Comparison of ENCODE assay signal across 13 mouse cellular contexts in genomic region chr1:182605330-182606150, GRCm38 (mm10). TPM values are rescaled to one million over a fixed set of nuclear protein-coding genes. Genes with fewer than 3 reads are reported as not detected.
DNase-seq lines count a peak whose midpoint lies in the region; ATAC-seq and TF ChIP-seq lines count a peak whose summit lies in the region.
"Had no signal": no experiment of that assay in that cellular context is flagged by ENCODE, and none has a peak within 500 bp of the region (broad histone marks: within the 10 kb centered on the region; RNA-seq: fewer than 3 reads in every experiment).

No protein-coding gene starts in this region.

- ATAC-seq in kidney, postnatal 0 days (replicated peaks; ENCODE audit: low FRiP score, low read depth): no peak
- ATAC-seq in granulocyte monocyte progenitor cell, adult 5-6 weeks (replicated peaks; ENCODE audit: poor library complexity, severe bottlenecking): no peak

- no peak overlapping the region for H3K4me2 ChIP-seq in kidney, postnatal 0 days (ENCODE audit: low read length)
- H3K4me2 ChIP-seq: embryonic facial prominence, embryonic 13.5 days; lung, embryonic 15.5 days had no signal

- no peak overlapping the region for H3K4me3 ChIP-seq in kidney, postnatal 0 days (replicated peaks; ENCODE audit: low read depth, low read length)
- H3K4me3 ChIP-seq in ES-Bruce4 (ENCODE audit: low read depth, low read length): no peak overlapping the region
- no peak overlapping the region for H3K4me3 ChIP-seq in kidney, adult 2 months (ENCODE audit: insufficient read depth, low read depth, low read length)
- H3K4me3 ChIP-seq: embryonic facial prominence, embryonic 13.5 days; lung, embryonic 15.5 days had no signal

- DNase-seq in kidney, postnatal 0 days (ENCODE audit: low spot score): peak; percentile 11
- DNase-seq in kidney, postnatal 25 days: no peak
- peak; percentile 7 for DNase-seq in A20 (ENCODE audit: low read depth, low spot score)
- DNase-seq in layer of hippocampus, postnatal 36 days: peak; percentile 19 to 37
- DNase-seq in kidney, adult 2 months: no peak
- DNase-seq: kidney, adult 18-20 months had no signal

- H3K9me3 ChIP-seq in kidney, postnatal 0 days (replicated peaks; ENCODE audit: low read length): no peaks in the 10 kb centered on the region
- no peaks in the 10 kb centered on the region for H3K9me3 ChIP-seq in ES-Bruce4 (replicated peaks; ENCODE audit: control insufficient read depth, insufficient read depth, low read length, poor library complexity, severe bottlenecking)
- H3K9me3 ChIP-seq: embryonic facial prominence, embryonic 13.5 days; lung, embryonic 15.5 days had no signal

- WGBS in kidney, postnatal 0 days: 74% methylated on average over 17 of the region's 17 CpGs
- 81% methylated on average over 17 of the region's 17 CpGs for WGBS in kidney, adult 2 months

- H3K27ac ChIP-seq in kidney, postnatal 0 days: no peak overlapping the region
- no peak overlapping the region for H3K27ac ChIP-seq in ES-Bruce4 (ENCODE audit: insufficient read depth, low read length)
- H3K27ac ChIP-seq in kidney, adult 2 months (ENCODE audit: insufficient read depth, low read depth, low read length): no peak overlapping the region
- H3K27ac ChIP-seq: embryonic facial prominence, embryonic 13.5 days; lung, embryonic 15.5 days had no signal

- no peak for TF ChIP-seq EP300 in ES-Bruce4 (IDR thresholded peaks at IDR 0.05; ENCODE audit: insufficient read depth, low read depth, low read length)

- TF ChIP-seq POLR2A in ES-Bruce4 (IDR thresholded peaks at IDR 0.05; ENCODE audit: insufficient read depth, low read length): no peak
- no peak for TF ChIP-seq POLR2A in kidney, adult 2 months (IDR thresholded peaks at IDR 0.05; ENCODE audit: low read depth, low read length)

- H3K36me3 ChIP-seq in kidney, postnatal 0 days (ENCODE audit: insufficient read depth, low read length): no peaks in the 10 kb centered on the region
- no peaks in the 10 kb centered on the region for H3K36me3 ChIP-seq in ES-Bruce4 (ENCODE audit: control insufficient read depth, insufficient read depth, low read length, poor library complexity, severe bottlenecking)
- no peaks in the 10 kb centered on the region for H3K36me3 ChIP-seq in kidney, adult 2 months (ENCODE audit: control insufficient read depth, insufficient read depth, low read length)
- H3K36me3 ChIP-seq: embryonic facial prominence, embryonic 13.5 days; G1E; lung, embryonic 15.5 days had no signal

- no peaks in the 10 kb centered on the region for H3K4me1 ChIP-seq in kidney, postnatal 0 days (replicated peaks; ENCODE audit: insufficient read depth, low read length)
- H3K4me1 ChIP-seq in ES-Bruce4 (ENCODE audit: control insufficient read depth, insufficient read depth, low read length): no peaks in the 10 kb centered on the region
- H3K4me1 ChIP-seq in kidney, adult 2 months (ENCODE audit: control insufficient read depth, insufficient read depth, low read length): no peaks in the 10 kb centered on the region
- H3K4me1 ChIP-seq: lung, embryonic 15.5 days had no signal

- no peak overlapping the region for H3K9ac ChIP-seq in kidney, postnatal 0 days (ENCODE audit: low read depth, low read length)
- H3K9ac ChIP-seq in ES-Bruce4 (ENCODE audit: low read depth, poor library complexity, severe bottlenecking): no peak overlapping the region
- H3K9ac ChIP-seq: embryonic facial prominence, embryonic 13.5 days; lung, embryonic 15.5 days had no signal

- TF ChIP-seq CTCF in kidney, postnatal 0 days (IDR thresholded peaks at IDR 0.05; ENCODE audit: low read depth): peak; percentile 41; the same call in 1 of the 2 replicates
- peak; percentile 0 for TF ChIP-seq CTCF in ES-Bruce4 (IDR thresholded peaks at IDR 0.05; ENCODE audit: low read depth, low read length)
- no peak for TF ChIP-seq CTCF in kidney, adult 2 months (conservative IDR thresholded peaks at IDR 0.05; ENCODE audit: insufficient read depth, insufficient read length, low read depth, low read length)

- no peaks in the 10 kb centered on the region for H3K27me3 ChIP-seq in kidney, postnatal 0 days (ENCODE audit: insufficient read depth, low read length)
- H3K27me3 ChIP-seq in ES-Bruce4 (ENCODE audit: control insufficient read depth, insufficient read depth, low read length, poor library complexity, severe bottlenecking): no peaks in the 10 kb centered on the region
- H3K27me3 ChIP-seq in kidney, adult 2 months (replicated peaks; ENCODE audit: control insufficient read depth, insufficient read depth, low read length): no peaks in the 10 kb centered on the region
- H3K27me3 ChIP-seq: embryonic facial prominence, embryonic 13.5 days; lung, embryonic 15.5 days had no signal

RNA-seq across cellular contexts. Expression of gene Capn8, which starts 40.7 kb away (rescaled TPM):
- polyA plus RNA-seq in kidney, postnatal 0 days (2015; fragmentation: Nextera tagmentation; extraction: Ambion mirVana): 0.11 and 0.13 TPM in 2 replicates
- polyA plus RNA-seq in ES-Bruce4 (2011; ENCODE audit: insufficient read depth, insufficient read length, low read depth, missing spikeins): 0.24 TPM in 1 of 2 replicates, not detected in the other
- total RNA-seq in layer of hippocampus, postnatal 36 days (2021): not detected
- total RNA-seq in granulocyte monocyte progenitor cell, adult 5-6 weeks (2014; fragmentation: Nextera tagmentation): not detected in 2 replicates
- total RNA-seq in granulocyte monocyte progenitor cell, adult 5-6 weeks (2017): not detected in 2 replicates
- polyA plus RNA-seq in kidney, adult 2 months (2012; rRNA removed): 0.03 TPM in 1 of 2 replicates, not detected in the other
- total RNA-seq: G1E; left cerebral cortex, postnatal 25 days had no signal
- polyA plus RNA-seq: embryonic facial prominence, embryonic 13.5 days; G1E; heart, embryonic 14.5 days; lung, embryonic 15.5 days had no signal

Comparison
In these comparisons a context has a peak if more than half of its experiments do, and no peak if none do; other contexts are left out.
1. DNase-seq: peak in kidney, postnatal 0 days (single experiment), A20 (single experiment) and layer of hippocampus, postnatal 36 days (2 of 2); none in kidney, postnatal 25 days (0 of 2) and kidney, adult 2 months (single experiment).